Mouse (Mus musculus): ENCODE measurements at regions not wholly inside any gene's neighbourhood (a gene's known extent, or its start where the extent isn't known, plus 50 kb on each side); places are given as distances from the start of the nearest gene placed in this dataset.

GRCm38 (mm10) chr1:193702707-193703419 is 332.8 kb upstream of the Camk1g start:
- TF ChIP-seq CTCF (IDR thresholded peaks at IDR 0.05; ENCODE audit: low read depth, low read length) (peak; percentile 40; the same call in 1 of the 2 replicates), POLR2A (IDR thresholded peaks at IDR 0.05; ENCODE audit: borderline replicate concordance, low read depth, low read length) (no peak)
